Mouse (Mus musculus) midbrain, embryonic 11.5 days (tissue): ENCODE measurements at regions not wholly inside any gene's neighbourhood (a gene's known extent, or its start where the extent isn't known, plus 50 kb on each side); places are given as distances from the start of the nearest gene placed in this dataset.
"Not testable (repeated sequence)": the region's sequence is repeated elsewhere in the genome, so short reads cannot be mapped to it uniquely, and the experiment has no call there.

Experiments
- ATAC-seq: fragments of 200-750 bp; cut with Nextera tagmentation; 2 replicates; pipeline ENCODE4 v1.8.0; 2017; ENCODE audit warnings: moderate TSS enrichment, moderate library complexity; ENCODE audit not compliant: low FRiP score
- DNase-seq: peaks from one replicate; pipeline ENCODE4 v3.0.0; 2015; ENCODE audit warnings: low spot score; ENCODE audit errors: missing footprints
- H3K27ac ChIP-seq: fragments of 300-500 bp; sonication (generic); 2 replicates; pipeline ENCODE4 v1.5.1; 2014; ENCODE audit warnings: low read depth, low read length
- H3K27me3 ChIP-seq: fragments of 300-500 bp; sonication (generic); 2 replicates; pipeline ENCODE4 v1.6.1; 2014; ENCODE audit warnings: mild to moderate bottlenecking, low read length, moderate library complexity, mixed read lengths; ENCODE audit not compliant: control insufficient read depth, insufficient read depth
- H3K36me3 ChIP-seq: fragments of 300-500 bp; sonication (generic); 2 replicates; pipeline ENCODE4 v1.6.1; 2014; ENCODE audit warnings: mild to moderate bottlenecking, low read length, moderate library complexity, mixed read lengths; ENCODE audit not compliant: control insufficient read depth, insufficient read depth
- H3K4me1 ChIP-seq: fragments of 300-500 bp; sonication (generic); 2 replicates; pipeline ENCODE4 v1.6.1; 2014; ENCODE audit warnings: low read length; ENCODE audit not compliant: control insufficient read depth, insufficient read depth
- H3K4me2 ChIP-seq: fragments of 300-500 bp; sonication (generic); 2 replicates; pipeline ENCODE4 v1.6.1; 2014; ENCODE audit warnings: mild to moderate bottlenecking, moderate library complexity
- H3K4me3 ChIP-seq: fragments of 300-500 bp; sonication (generic); 2 replicates; pipeline ENCODE4 v1.5.1; 2014; ENCODE audit warnings: low read depth, low read length
- H3K9ac ChIP-seq: fragments of 300-500 bp; sonication (generic); 2 replicates; pipeline ENCODE4 v1.6.1; 2014; ENCODE audit warnings: low read length
- H3K9me3 ChIP-seq: fragments of 300-500 bp; sonication (generic); 2 replicates; pipeline ENCODE4 v1.6.1; 2016; ENCODE audit warnings: low read length; ENCODE audit not compliant: control insufficient read depth
- WGBS: fragments of 180-500 bp; shearing (Covaris S2); extraction: QIAGEN DNeasy Blood & Tissue Kit; methylation state at CpG from one replicate; pipeline ENCODE4 v1.1.7; 2014; 5-methylcytosine and 5-hydroxymethylcytosine counted together

DNA sequence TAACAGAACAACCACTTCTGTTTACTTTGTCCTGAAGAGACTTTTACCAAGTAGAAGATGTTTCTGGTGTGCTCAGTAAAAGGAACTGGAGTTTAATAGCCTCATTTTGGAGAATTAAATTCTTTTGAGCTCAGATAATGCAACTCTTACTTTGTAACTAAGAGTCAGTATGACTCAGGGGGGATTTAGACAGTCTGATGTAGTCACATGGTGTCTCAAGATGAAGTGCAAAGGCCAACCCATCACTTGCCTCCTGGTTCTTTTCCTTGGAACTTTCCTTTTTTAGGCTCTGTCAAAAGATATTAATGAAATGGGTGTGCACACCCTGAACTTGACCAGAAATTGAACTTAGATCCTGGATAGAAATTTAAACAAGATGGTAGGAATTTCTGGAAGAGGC lies 267.4 kb downstream of the Plod2 start:
- no peak overlapping the region for H3K27ac ChIP-seq
- no peak overlapping the region for H3K4me3 ChIP-seq
- no peak overlapping the region for H3K9ac ChIP-seq
- ATAC-seq (no peak), DNase-seq (no peak)
- H3K9me3 ChIP-seq: no peaks in the 10 kb centered on the region
- H3K4me2 ChIP-seq: no peak overlapping the region
- H3K36me3 ChIP-seq: no peaks in the 10 kb centered on the region
- no peaks in the 10 kb centered on the region for H3K4me1 ChIP-seq
- H3K27me3 ChIP-seq: no peaks in the 10 kb centered on the region

- H3K4me2 ChIP-seq: no peak overlapping the region
- H3K36me3 ChIP-seq: no peaks in the 10 kb centered on the region
- DNase-seq (no peak), ATAC-seq (peak; percentile 64; the same call in 1 of the 2 replicates)
- H3K27ac ChIP-seq: no peak overlapping the region
- H3K4me1 ChIP-seq: no peaks in the 10 kb centered on the region
- H3K27me3 ChIP-seq: no peaks in the 10 kb centered on the region
- 66% methylated on average over 11 of the region's 11 CpGs for WGBS
- no peaks in the 10 kb centered on the region for H3K9me3 ChIP-seq
- H3K9ac ChIP-seq: no peak overlapping the region
- H3K4me3 ChIP-seq: no peak overlapping the region
Measured at GRCm38 (mm10) chr9:92820721-92821120, 278.7 kb downstream of the Plod2 start.

GRCm38 (mm10) chr9:92826708-92827353 lies 284.8 kb downstream of the Plod2 start:
- H3K27ac ChIP-seq: no peak overlapping the region
- DNase-seq: no peak
- no peak for ATAC-seq

GRCm38 (mm10) chr9:92836156-92836555 lies 294.1 kb downstream of the Plod2 start:
- not testable (repeated sequence) for DNase-seq, H3K9me3 ChIP-seq, H3K4me1 ChIP-seq, H3K9ac ChIP-seq, H3K27ac ChIP-seq, H3K27me3 ChIP-seq, H3K4me3 ChIP-seq, H3K4me2 ChIP-seq, ATAC-seq, H3K36me3 ChIP-seq
- 97% methylated on average over 2 of the region's 2 CpGs for WGBS

More at GRCm38 (mm10) chr9:92826708-92827353, 284.8 kb downstream of the Plod2 start:
- Histone ChIP-seq H3K4me1 (no peaks in the 10 kb centered on the region), H3K36me3 (no peaks in the 10 kb centered on the region), H3K4me3 (no peak overlapping the region), H3K27me3 (no peaks in the 10 kb centered on the region), H3K9ac (no peak overlapping the region), H3K4me2 (no peak overlapping the region), H3K9me3 (no peaks in the 10 kb centered on the region)

DNA sequence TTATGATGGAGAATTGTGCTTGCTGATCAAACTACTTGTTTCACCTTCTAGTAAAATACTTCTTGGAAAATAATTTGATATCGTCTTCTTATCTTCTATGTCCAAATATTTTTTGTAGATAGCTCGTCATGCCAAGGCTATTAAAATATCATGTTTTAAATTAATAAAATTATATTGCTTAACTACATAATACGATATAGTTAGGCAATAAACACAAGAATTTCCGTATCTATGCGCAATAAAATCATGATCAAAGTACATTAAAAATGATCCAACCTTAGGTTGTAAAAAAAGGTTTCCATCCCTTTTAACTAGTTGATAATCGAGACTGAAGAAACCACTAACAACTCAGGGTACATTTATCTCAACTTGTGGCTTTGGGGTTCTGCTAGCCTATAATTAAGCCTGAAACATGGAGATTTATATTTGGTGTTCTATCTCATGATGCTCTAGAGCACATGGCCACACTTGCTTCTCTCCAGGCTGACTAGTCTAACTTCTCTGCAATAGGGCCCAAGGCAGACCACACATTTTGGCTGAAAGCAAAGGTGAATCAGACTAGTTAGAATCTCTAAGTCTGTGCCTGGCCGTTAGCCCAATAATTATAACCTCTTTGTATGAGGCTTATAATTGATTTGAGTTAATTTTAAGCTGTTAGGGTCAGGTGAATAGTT lies 314.5 kb downstream of the Plod2 start:
- 91% methylated on average over 7 of the region's 7 CpGs for WGBS
- no peak overlapping the region for H3K9ac ChIP-seq

GRCm38 (mm10) chr9:92865822-92866221 lies 323.8 kb downstream of the Plod2 start:
- no peaks in the 10 kb centered on the region for H3K27me3 ChIP-seq
- no peak overlapping the region for H3K4me3 ChIP-seq
- DNase-seq: no peak
- no peak overlapping the region for H3K27ac ChIP-seq
- H3K4me2 ChIP-seq: no peak overlapping the region
- 90% methylated on average over 6 of the region's 6 CpGs for WGBS
- H3K4me1 ChIP-seq: no peaks in the 10 kb centered on the region
- H3K9me3 ChIP-seq: no peaks in the 10 kb centered on the region
- no peaks in the 10 kb centered on the region for H3K36me3 ChIP-seq
- no peak overlapping the region for H3K9ac ChIP-seq
- ATAC-seq: no peak

More for the DNA sequence above, 314.5 kb downstream of the Plod2 start:
- Histone ChIP-seq H3K27ac (no peak overlapping the region), H3K36me3 (no peaks in the 10 kb centered on the region), H3K27me3 (no peaks in the 10 kb centered on the region), H3K4me3 (no peak overlapping the region), H3K9me3 (no peaks in the 10 kb centered on the region), H3K4me2 (no peak overlapping the region), H3K4me1 (no peaks in the 10 kb centered on the region)
- no peak for ATAC-seq
- DNase-seq: no peak

DNA sequence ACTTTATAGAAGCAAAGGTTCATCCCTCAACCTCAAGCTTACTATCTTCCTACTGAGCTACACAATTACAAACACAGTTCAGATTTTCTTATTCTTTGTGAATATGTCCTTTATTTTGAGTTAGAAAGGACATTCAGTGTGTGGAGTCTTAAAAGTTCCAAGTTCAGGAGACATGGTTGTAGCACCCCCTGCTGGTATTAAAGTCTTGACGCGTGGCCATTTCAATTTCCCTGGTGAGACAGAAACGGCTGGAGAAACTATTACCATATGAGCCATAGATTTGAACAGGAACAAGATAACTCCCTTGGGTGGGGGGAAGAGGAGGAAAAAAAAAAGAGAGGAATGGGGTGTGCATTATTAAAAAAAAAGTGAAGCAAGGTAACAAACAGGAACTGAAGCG lies 336.6 kb downstream of the Plod2 start:
- Histone ChIP-seq H3K27ac (no peak overlapping the region), H3K9ac (no peak overlapping the region), H3K4me1 (peaks cover 4% of the 10 kb centered on the region), H3K36me3 (no peaks in the 10 kb centered on the region), H3K4me2 (no peak overlapping the region), H3K4me3 (no peak overlapping the region), H3K27me3 (no peaks in the 10 kb centered on the region), H3K9me3 (no peaks in the 10 kb centered on the region)
- no peak for ATAC-seq
- 48% methylated on average over 4 of the region's 4 CpGs for WGBS
- DNase-seq: peak; percentile 86

- Histone ChIP-seq H3K4me3 (no peak overlapping the region), H3K9me3 (no peaks in the 10 kb centered on the region), H3K4me1 (peaks cover 4% of the 10 kb centered on the region), H3K36me3 (no peaks in the 10 kb centered on the region), H3K27me3 (no peaks in the 10 kb centered on the region), H3K4me2 (no peak overlapping the region), H3K9ac (no peak overlapping the region), H3K27ac (no peak overlapping the region)
- no peak for ATAC-seq
- DNase-seq: no peak
- WGBS: 92% methylated on average over 2 of the region's 2 CpGs
Measured at GRCm38 (mm10) chr9:92879812-92880211, 337.8 kb downstream of the Plod2 start.

GRCm38 (mm10) chr9:92882251-92882832 lies 340.3 kb downstream of the Plod2 start:
- no peaks in the 10 kb centered on the region for H3K36me3 ChIP-seq
- H3K9me3 ChIP-seq: no peaks in the 10 kb centered on the region
- DNase-seq: no peak
- peaks cover 4% of the 10 kb centered on the region for H3K4me1 ChIP-seq
- peak; percentile 70 for ATAC-seq
- H3K27ac ChIP-seq: no peak overlapping the region
- H3K27me3 ChIP-seq: no peaks in the 10 kb centered on the region
- WGBS: 17% methylated on average over 3 of the region's 3 CpGs
- no peak overlapping the region for H3K9ac ChIP-seq
- no peak overlapping the region for H3K4me2 ChIP-seq
- no peak overlapping the region for H3K4me3 ChIP-seq
